Mouse (Mus musculus): Measurements from ENCODE around the gene Spo11. TPM values are rescaled to one million over a fixed set of nuclear protein-coding genes. Genes with fewer than 3 reads are reported as not detected.

Spo11 gene
- polyA plus RNA-seq (2016; fragmentation: Nextera tagmentation; extraction: Ambion mirVana): 0.26 and 0.30 TPM in 2 replicates

DNA sequence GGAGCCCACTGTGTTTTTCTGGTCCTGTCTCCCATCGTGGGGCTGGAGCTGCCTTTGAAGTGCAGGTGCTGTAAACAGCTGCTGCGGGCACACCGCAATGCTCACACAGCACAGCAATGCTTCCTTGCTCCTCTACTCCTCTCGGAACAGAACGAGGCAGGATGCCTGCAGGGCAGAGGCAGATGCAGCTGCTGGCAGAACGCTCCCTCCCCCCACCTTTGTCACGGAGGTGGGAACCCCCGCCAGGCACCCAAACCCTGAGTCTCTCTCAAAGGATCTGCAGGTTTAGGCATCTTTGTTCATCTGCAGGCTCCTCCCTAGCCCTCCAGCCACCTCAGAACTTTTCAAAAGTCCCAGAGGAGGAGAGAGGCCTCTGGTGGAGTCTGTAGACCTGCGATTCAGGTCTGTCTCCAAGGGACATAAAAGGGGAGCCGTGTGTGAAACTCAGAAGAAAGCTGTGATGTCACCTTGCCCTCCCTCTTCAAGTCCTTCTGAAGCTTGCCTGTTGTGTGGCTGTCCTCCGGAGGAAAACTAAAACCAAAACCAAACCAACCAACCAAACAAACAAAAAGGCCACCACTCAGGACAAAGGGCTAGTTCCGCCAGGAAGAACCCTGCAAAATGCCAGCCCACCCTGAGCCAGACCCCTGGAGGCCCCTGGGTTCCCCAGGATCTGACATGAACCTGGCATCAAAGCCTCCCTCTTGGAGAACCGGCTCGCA, at the start of gene Spo11:
TSS of gene Spo11 (plus strand) at position 292 of the 722 bp plus-strand sequence.
- WGBS: 19% methylated on average over 14 of the region's 14 CpGs
- Histone ChIP-seq H3K27me3 (replicated peaks) (no peaks in the 10 kb centered on the region), H3K9ac (peak within 1 kb of the TSS; percentile 13; the same call in 1 of the 2 replicates), H3K4me2 (peak within 1 kb of the TSS; percentile 49), H3K4me1 (replicated peaks) (peaks cover 24% of the 10 kb centered on the region), H3K4me3 (no peak within 1 kb of the TSS), H3K36me3 (no peaks in the 10 kb centered on the region), H3K9me3 (replicated peaks) (no peaks in the 10 kb centered on the region), H3K27ac (ENCODE audit: poor library complexity, severe bottlenecking) (no peak within 1 kb of the TSS)
- no peak for ATAC-seq (ENCODE audit: insufficient number of reproducible peaks, low FRiP score)

DNA sequence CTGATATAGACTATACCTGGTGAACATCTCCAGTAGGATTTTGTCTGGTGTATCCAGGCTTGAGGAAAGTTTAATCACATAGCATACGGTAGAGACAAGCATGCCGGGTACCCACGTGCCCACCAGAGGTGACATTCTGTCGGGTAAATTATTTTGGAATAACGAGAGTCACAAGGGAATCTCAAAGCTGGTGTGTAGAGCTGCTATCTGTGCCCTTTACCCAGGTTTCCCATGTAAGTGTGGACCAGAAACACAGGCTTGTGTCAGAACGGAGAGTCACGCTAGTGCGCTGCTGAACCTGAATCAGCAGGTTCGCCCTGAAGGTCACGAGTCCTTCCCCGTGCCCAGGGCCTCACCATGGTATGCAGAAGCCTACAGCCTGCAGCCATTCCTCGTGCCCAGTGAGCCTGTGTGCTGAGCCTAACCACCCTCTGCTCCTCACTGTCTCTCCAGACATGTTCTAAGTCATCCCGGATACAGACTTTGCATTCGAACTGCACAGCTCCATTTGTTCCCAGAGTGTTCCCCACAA, 47.5 kb upstream of the Spo11 start:
- Histone ChIP-seq H3K27me3 (replicated peaks) (no peaks in the 10 kb centered on the region), H3K4me1 (replicated peaks) (peaks cover 93% of the 10 kb centered on the region), H3K36me3 (no peaks in the 10 kb centered on the region; the same call in 1 of the 2 replicates), H3K9ac (0 out of 2 replicates have a peak overlapping the region, but pooled peaks have one; percentile 11), H3K4me3 (no peak overlapping the region), H3K4me2 (peak overlapping the region; percentile 30), H3K27ac (ENCODE audit: poor library complexity, severe bottlenecking) (peak overlapping the region; percentile 58), H3K9me3 (replicated peaks) (no peaks in the 10 kb centered on the region)
- no peak for ATAC-seq (ENCODE audit: insufficient number of reproducible peaks, low FRiP score)
- 59% methylated on average over 14 of the region's 14 CpGs for WGBS

DNA sequence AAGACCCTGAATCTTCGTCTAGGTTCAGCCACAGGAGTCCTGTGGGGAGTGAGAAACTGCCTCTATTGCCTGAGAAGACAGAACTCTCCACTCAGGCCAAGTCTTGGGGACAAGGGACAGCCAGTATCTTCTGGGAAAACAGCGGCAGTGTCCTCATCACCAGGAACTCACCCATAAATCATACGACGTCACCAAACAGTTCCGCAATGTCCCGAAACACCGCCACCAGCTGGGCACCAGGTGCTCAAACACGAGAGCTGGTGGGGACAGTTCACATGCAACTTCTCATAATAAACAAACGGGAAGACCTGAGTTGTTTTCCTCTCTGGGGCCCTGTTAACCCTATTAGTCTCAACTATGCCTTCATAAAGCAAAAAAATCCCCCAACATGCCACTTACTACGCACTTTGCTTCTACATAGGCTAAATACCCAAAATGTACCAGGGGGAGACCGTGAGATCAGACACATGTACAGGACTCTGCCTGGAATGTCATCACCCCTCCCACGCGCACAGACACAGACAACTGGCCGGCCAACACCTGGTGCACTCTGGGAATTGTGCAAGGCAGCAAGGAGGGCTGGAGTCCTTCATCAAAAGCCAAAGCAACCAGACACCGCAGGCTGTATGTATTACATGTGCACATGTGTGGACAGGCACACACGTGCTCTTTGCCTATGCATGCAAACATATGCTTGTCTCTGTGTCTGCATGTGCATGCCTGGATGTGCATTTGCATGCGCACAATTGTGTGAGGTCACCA, 46.2 kb upstream of the Spo11 start:
- peak overlapping the region; percentile 58 for H3K27ac ChIP-seq (ENCODE audit: poor library complexity, severe bottlenecking)
- 0 out of 2 replicates have a peak overlapping the region, but pooled peaks have one; percentile 30 for H3K4me2 ChIP-seq
- 0 out of 2 replicates have a peak overlapping the region, but pooled peaks have one; percentile 26 for H3K9ac ChIP-seq
- ATAC-seq (ENCODE audit: insufficient number of reproducible peaks, low FRiP score): no peak
- peaks cover 93% of the 10 kb centered on the region for H3K4me1 ChIP-seq (replicated peaks)
- H3K27me3 ChIP-seq (replicated peaks): 0 out of 2 replicates have a peak, but pooled peaks cover 3% of the 10 kb centered on the region
- H3K9me3 ChIP-seq (replicated peaks): no peaks in the 10 kb centered on the region
- H3K36me3 ChIP-seq: no peaks in the 10 kb centered on the region; the same call in 1 of the 2 replicates
- no peak overlapping the region for H3K4me3 ChIP-seq
- WGBS: 74% methylated on average over 17 of the region's 17 CpGs

DNA sequence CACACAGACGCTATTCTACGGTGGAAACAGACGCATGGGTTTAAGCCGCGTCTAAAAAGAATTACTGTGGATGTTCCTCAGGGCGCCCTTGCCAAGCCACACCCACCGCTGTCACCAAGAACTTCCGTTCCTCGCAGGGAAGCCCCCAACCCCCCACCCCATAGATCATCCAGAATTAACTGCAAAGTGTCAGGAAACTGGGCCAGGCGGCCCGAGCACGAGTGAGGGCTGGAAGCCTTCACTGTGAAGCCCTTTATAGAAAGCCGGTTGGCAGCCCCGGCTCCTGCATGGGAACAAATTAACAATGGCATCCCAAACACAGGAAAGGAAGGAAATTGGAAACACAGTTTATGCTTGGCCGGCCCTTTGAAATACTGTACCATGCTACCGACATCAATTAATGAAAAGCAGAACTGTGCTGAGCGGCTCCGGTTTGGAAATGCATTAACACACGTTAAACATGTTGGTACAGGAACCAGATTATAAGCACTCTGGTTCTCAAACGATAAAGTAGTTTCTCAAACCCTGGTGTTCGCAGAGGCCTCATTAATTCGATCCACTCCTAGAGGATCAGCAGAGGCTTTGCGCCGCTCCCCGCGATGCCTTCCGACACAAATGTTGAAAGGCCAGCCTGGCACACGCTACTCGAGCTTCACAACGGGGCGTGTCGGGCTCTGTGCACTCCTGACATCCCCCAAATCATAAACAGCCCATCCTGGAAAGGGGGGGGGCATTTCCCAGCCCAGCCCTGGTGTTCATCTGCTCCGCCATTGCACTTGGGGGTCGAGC, 43.7 kb upstream of the Spo11 start:
- 2% methylated on average over 34 of the region's 34 CpGs for WGBS
- Histone ChIP-seq H3K27me3 (replicated peaks) (peaks cover 13% of the 10 kb centered on the region), H3K4me3 (peak overlapping the region; percentile 33), H3K27ac (ENCODE audit: poor library complexity, severe bottlenecking) (peak overlapping the region; percentile 91), H3K9me3 (replicated peaks) (no peaks in the 10 kb centered on the region), H3K36me3 (no peaks in the 10 kb centered on the region; the same call in 1 of the 2 replicates), H3K9ac (peak overlapping the region; percentile 86), H3K4me2 (peak overlapping the region; percentile 74), H3K4me1 (replicated peaks) (peaks cover 84% of the 10 kb centered on the region)
- 0 out of 2 replicates have a peak, but pooled peaks have one; percentile 23 for ATAC-seq (ENCODE audit: insufficient number of reproducible peaks, low FRiP score)

DNA sequence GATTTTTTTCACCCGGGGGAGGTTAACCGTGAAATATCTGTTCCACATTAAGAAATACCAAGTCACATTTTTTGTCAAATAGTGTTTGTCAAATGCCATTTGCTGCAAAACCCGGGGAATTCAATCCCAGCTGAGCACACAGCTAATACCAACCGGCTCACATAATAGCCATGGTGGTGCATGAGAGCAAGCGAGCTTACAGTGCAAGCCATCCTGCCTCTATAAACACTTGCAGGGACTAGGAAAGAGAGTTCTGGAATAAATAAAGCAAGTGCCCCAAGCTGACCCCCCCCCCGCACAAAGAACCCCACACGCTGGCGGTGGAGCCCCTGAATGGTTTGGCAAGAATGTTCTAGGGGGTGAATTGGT, 43.1 kb upstream of the Spo11 start:
- Histone ChIP-seq H3K4me2 (peak overlapping the region; percentile 74), H3K4me1 (replicated peaks) (peaks cover 78% of the 10 kb centered on the region), H3K36me3 (no peaks in the 10 kb centered on the region; the same call in 1 of the 2 replicates), H3K9me3 (replicated peaks) (no peaks in the 10 kb centered on the region), H3K4me3 (peak overlapping the region; percentile 33), H3K27ac (ENCODE audit: poor library complexity, severe bottlenecking) (peak overlapping the region; percentile 91), H3K27me3 (replicated peaks) (peaks cover 18% of the 10 kb centered on the region), H3K9ac (peak overlapping the region; percentile 86)
- 8% methylated on average over 8 of the region's 8 CpGs for WGBS
- ATAC-seq (ENCODE audit: insufficient number of reproducible peaks, low FRiP score): no peak

DNA sequence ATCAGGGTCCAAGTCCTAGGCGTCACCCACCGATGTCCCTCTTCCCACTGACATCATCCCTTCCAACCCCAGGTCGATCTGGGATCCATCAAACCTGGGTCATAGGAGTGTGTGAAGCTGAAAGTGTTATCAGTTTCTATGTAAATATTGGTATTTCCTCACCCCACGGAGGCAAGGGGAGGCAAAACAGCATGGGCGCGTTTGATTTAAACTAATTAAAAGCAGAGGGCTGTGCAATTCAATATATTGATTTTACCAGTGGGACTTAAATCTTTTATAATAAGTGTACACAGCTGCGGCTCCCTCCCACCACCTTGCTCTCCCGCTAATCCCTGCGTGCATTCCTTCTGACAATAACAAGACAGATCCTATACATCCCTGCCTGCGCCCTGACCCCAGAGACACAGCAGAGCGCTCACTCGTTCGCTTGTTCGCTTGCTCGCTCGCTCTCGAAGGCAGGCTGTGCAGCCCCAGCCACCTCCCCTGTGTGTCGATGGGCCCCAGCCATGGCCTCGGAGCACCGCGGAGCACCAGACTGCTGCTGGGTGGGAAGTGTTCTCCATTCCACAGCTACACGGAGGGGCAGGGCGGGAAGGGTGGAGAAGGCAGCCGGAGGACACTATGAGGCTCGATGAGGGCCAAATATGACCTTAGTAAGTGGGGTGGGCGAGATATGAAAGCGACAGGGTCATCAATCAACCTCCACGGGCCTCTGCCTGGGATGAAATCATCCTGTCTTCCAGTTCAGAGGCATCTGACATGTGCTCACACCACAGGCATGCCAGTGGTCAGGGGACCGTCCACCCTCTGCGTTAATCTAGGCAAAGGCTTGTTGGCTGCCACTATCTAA, 42.4 kb upstream of the Spo11 start:
- no peaks in the 10 kb centered on the region; the same call in 1 of the 2 replicates for H3K36me3 ChIP-seq
- no peaks in the 10 kb centered on the region for H3K9me3 ChIP-seq (replicated peaks)
- H3K27me3 ChIP-seq (replicated peaks): peaks cover 25% of the 10 kb centered on the region
- H3K4me1 ChIP-seq (replicated peaks): peaks cover 71% of the 10 kb centered on the region
- peak overlapping the region; percentile 74 for H3K4me2 ChIP-seq
- no peak for ATAC-seq (ENCODE audit: insufficient number of reproducible peaks, low FRiP score)
- peak overlapping the region; percentile 91 for H3K27ac ChIP-seq (ENCODE audit: poor library complexity, severe bottlenecking)
- H3K4me3 ChIP-seq: peak overlapping the region; percentile 33
- H3K9ac ChIP-seq: peak overlapping the region; percentile 86
- 5% methylated on average over 30 of the region's 30 CpGs for WGBS

DNA sequence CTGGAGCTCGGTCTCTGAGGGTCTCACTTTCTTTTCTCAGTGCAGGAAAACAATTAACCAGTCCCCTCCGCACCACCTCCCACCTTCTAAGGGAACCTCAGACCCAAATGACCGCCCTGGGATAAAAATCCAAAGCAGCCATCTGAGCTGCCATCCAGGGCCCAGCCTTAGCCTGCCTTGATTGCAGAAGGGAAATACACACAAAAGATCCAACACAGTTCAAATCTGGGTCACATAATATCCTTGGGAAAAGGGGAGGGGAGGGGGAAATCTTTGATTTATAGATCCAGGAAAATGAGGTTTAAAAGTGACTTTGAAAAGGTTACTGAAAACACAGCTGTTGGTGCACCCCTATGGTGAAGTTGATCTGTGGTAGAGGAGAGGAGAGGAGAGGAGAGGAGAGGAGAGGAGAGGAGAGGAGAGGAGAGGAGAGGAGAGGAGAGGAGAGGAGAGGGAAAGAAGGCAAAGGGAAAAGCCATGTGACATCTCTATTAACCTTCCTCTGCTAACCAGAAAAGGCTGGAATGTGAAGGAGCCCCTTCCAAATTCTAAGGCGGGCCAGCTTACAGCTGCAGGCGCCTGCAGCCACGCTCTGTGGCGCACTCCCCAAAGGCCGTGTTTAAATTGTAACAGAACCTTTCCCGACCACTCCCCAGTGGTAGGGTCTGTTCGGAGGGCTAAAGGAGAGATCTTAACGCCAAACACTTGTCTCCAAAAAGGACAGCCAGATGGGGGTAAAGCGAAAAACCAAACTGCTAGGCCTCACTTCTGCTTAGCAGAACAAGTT, 41.5 kb upstream of the Spo11 start:
- peaks cover 31% of the 10 kb centered on the region for H3K27me3 ChIP-seq (replicated peaks)
- 26% methylated on average over 12 of the region's 12 CpGs for WGBS
- ATAC-seq (ENCODE audit: insufficient number of reproducible peaks, low FRiP score): no peak
- H3K4me3 ChIP-seq: peak overlapping the region; percentile 61
- H3K9ac ChIP-seq: peak overlapping the region; percentile 86
- H3K27ac ChIP-seq (ENCODE audit: poor library complexity, severe bottlenecking): peak overlapping the region; percentile 91
- peak overlapping the region; percentile 74 for H3K4me2 ChIP-seq
- no peaks in the 10 kb centered on the region; the same call in 1 of the 2 replicates for H3K36me3 ChIP-seq
- no peaks in the 10 kb centered on the region for H3K9me3 ChIP-seq (replicated peaks)
- H3K4me1 ChIP-seq (replicated peaks): peaks cover 68% of the 10 kb centered on the region

DNA sequence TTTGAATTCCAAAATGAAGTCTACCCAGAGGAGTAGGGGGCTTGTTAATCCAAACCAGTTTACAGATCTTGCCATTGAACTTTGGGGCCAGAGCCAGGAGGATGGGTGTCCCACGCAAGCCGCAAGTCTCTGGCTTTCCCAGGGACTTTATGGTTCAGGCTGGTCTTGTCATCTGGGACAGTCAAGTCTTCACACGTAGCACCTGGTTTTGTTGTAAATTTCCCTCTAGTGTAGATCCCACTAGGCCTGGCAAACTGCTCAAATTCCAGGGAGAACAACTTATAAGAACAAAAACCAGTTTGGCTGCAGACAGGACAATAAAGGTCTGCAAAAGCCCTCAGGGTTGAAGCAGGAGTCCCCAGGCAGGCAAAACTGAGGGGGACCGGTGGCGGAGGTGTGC, 40.7 kb upstream of the Spo11 start:
- peaks cover 40% of the 10 kb centered on the region for H3K27me3 ChIP-seq (replicated peaks)
- WGBS: 30% methylated on average over 5 of the region's 5 CpGs
- H3K36me3 ChIP-seq: no peaks in the 10 kb centered on the region; the same call in 1 of the 2 replicates
- peak overlapping the region; percentile 86 for H3K9ac ChIP-seq
- H3K27ac ChIP-seq (ENCODE audit: poor library complexity, severe bottlenecking): peak overlapping the region; percentile 91
- no peak for ATAC-seq (ENCODE audit: insufficient number of reproducible peaks, low FRiP score)
- H3K9me3 ChIP-seq (replicated peaks): no peaks in the 10 kb centered on the region
- H3K4me3 ChIP-seq: peak overlapping the region; percentile 61
- H3K4me2 ChIP-seq: peak overlapping the region; percentile 74
- H3K4me1 ChIP-seq (replicated peaks): peaks cover 67% of the 10 kb centered on the region

DNA sequence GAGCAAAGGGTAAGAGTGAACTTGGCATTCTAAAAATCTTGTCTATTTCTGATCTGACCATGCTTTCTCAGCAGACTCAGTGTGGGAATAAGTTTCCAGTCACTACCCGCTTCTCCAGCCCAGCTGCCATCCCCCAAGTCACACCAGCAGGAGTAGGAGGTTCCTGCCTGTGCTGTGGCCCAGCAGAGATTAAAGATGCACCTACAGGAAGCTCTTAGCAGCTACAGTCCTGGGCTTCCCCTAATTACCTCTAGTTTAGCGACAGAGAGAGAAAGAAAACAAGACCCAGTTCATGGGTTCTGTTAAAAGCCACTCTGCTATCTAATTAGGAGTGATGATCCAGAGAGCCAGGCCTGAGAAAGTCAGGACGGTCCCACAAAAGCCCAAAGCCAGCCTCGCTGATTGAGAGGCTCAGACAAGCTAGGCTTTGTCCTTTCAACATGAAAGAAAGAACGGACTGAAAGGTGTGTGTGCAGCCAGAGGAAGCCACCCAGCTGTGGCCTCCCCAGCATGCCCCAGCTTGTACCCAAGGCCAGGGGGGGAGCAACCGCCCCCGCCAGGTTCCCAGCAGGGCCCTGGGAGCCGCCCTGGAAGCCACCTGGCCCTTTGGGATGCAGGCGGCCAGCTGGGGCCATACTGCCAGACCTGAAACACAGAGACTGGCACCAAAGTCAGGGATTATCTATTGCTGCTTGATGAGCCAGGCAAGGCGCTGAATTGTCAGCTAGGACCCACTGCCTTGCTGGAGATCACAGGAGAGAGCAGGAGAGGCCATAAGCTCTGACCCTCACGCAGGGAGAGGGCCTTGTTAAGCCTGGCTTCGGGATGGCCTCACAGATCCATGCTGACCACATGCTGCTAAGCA, 39.9 kb upstream of the Spo11 start:
- Histone ChIP-seq H3K9ac (peak overlapping the region; percentile 86), H3K27me3 (replicated peaks) (peaks cover 46% of the 10 kb centered on the region), H3K36me3 (no peaks in the 10 kb centered on the region; the same call in 1 of the 2 replicates), H3K9me3 (replicated peaks) (no peaks in the 10 kb centered on the region), H3K4me3 (peak overlapping the region; percentile 61), H3K4me2 (peak overlapping the region; percentile 74), H3K4me1 (replicated peaks) (peaks cover 62% of the 10 kb centered on the region), H3K27ac (ENCODE audit: poor library complexity, severe bottlenecking) (peak overlapping the region; percentile 91)
- no peak for ATAC-seq (ENCODE audit: insufficient number of reproducible peaks, low FRiP score)
- WGBS: 15% methylated on average over 12 of the region's 12 CpGs
